Mouse (Mus musculus) embryonic facial prominence, embryonic 11.5 days (tissue): ENCODE measurements around the gene Slc4a4. TPM values are rescaled to one million over a fixed set of nuclear protein-coding genes. Genes with fewer than 3 reads are reported as not detected.

Source experiments
- ATAC-seq: fragments of 200-750 bp; cut with Nextera tagmentation; replicated peaks from 2 replicates; pipeline ENCODE4 v1.8.0; 2017; ENCODE audit warnings: low read depth; ENCODE audit not compliant: insufficient number of reproducible peaks, low FRiP score, low TSS enrichment
- DNase-seq: peaks from one replicate; pipeline ENCODE4 v3.0.0-alpha.2; 2015; ENCODE audit warnings: low spot score
- H3K27ac ChIP-seq: fragments of 300-500 bp; sonication (generic); replicated peaks from 2 replicates; pipeline ENCODE4 v1.5.1; 2014; ENCODE audit warnings: mild to moderate bottlenecking, low read depth, low read length, control low read depth
- H3K27me3 ChIP-seq: fragments of 300-500 bp; sonication (generic); 2 replicates; pipeline ENCODE4 v1.6.1; 2014; ENCODE audit warnings: mild to moderate bottlenecking, low read length, moderate library complexity, mixed read lengths; ENCODE audit not compliant: control insufficient read depth, insufficient read depth
- H3K36me3 ChIP-seq: fragments of 300-500 bp; sonication (generic); replicated peaks from 2 replicates; pipeline ENCODE4 v1.6.1; 2014; ENCODE audit warnings: low read depth, mild to moderate bottlenecking, low read length, moderate library complexity, mixed read lengths; ENCODE audit not compliant: control insufficient read depth, insufficient read depth
- H3K4me1 ChIP-seq: fragments of 300-500 bp; sonication (generic); 2 replicates; pipeline ENCODE4 v1.6.1; 2014; ENCODE audit warnings: low read length, mixed read lengths; ENCODE audit not compliant: control insufficient read depth, insufficient read depth
- H3K4me2 ChIP-seq: fragments of 300-500 bp; sonication (generic); 2 replicates; pipeline ENCODE4 v1.6.1; 2014; ENCODE audit warnings: low read depth, mild to moderate bottlenecking, control low read depth, low read length, moderate library complexity
- H3K4me3 ChIP-seq: fragments of 300-500 bp; sonication (generic); 2 replicates; pipeline ENCODE4 v1.5.1; 2014; ENCODE audit warnings: low read depth, low read length, control low read depth
- H3K9ac ChIP-seq: fragments of 300-500 bp; sonication (generic); replicated peaks from 2 replicates; pipeline ENCODE4 v1.6.1; 2014; ENCODE audit warnings: mild to moderate bottlenecking, control low read depth, low read length
- H3K9me3 ChIP-seq: fragments of 300-500 bp; sonication (generic); replicated peaks from 2 replicates; pipeline ENCODE4 v1.6.1; 2016; ENCODE audit warnings: mild to moderate bottlenecking, low read length, inconsistent platforms, mixed read lengths; ENCODE audit not compliant: control insufficient read depth
- WGBS: fragments of 180-500 bp; shearing (Covaris S2); extraction: QIAGEN DNeasy Blood & Tissue Kit; methylation state at CpG from one replicate; pipeline ENCODE4 v1.1.7; 2014; 5-methylcytosine and 5-hydroxymethylcytosine counted together
- polyA plus RNA-seq: library from polyadenylated mRNA; unstranded; fragments of >200 nt; fragmentation: Nextera tagmentation; extraction: Ambion mirVana; gene quantifications from 2 replicates; pipeline ENCODE4 v1.2.1, GENCODE M21; 2014

The Slc4a4 gene
- polyA plus RNA-seq, 1 experiment from 2014 or later: 1.6 TPM

GRCm38 (mm10) chr5:89218222-89218621, 331.6 kb downstream of the Slc4a4 start:
- Histone ChIP-seq H3K4me1 (no peaks in the 10 kb centered on the region), H3K4me2 (no peak overlapping the region), H3K9me3 (no peaks in the 10 kb centered on the region), H3K36me3 (no peaks in the 10 kb centered on the region), H3K4me3 (no peak overlapping the region), H3K9ac (no peak overlapping the region), H3K27me3 (no peaks in the 10 kb centered on the region), H3K27ac (no peak overlapping the region)
- DNase-seq (no peak), ATAC-seq (no peak)
- WGBS: 74% methylated on average over 8 of the region's 8 CpGs

GRCm38 (mm10) chr5:89218709-89219108, 332.1 kb downstream of the Slc4a4 start:
- Histone ChIP-seq H3K27ac (no peak overlapping the region), H3K9ac (no peak overlapping the region), H3K27me3 (no peaks in the 10 kb centered on the region), H3K4me1 (no peaks in the 10 kb centered on the region), H3K9me3 (no peaks in the 10 kb centered on the region), H3K4me3 (no peak overlapping the region), H3K36me3 (no peaks in the 10 kb centered on the region), H3K4me2 (no peak overlapping the region)
- ATAC-seq: no peak
- 65% methylated on average over 6 of the region's 6 CpGs for WGBS
- DNase-seq: no peak

- WGBS: 52% methylated on average over 1 of the region's 1 CpGs
- DNase-seq: peak; percentile 59
- Histone ChIP-seq H3K27me3 (no peaks in the 10 kb centered on the region), H3K36me3 (no peaks in the 10 kb centered on the region), H3K9ac (no peak overlapping the region), H3K4me2 (no peak overlapping the region), H3K4me1 (no peaks in the 10 kb centered on the region), H3K4me3 (no peak overlapping the region), H3K27ac (no peak overlapping the region), H3K9me3 (no peaks in the 10 kb centered on the region)
- peak; percentile 78; the same call in 1 of the 2 replicates for ATAC-seq
Measured at GRCm38 (mm10) chr5:89221658-89222057, 335.0 kb downstream of the Slc4a4 start.

GRCm38 (mm10) chr5:89223061-89223740, 336.6 kb downstream of the Slc4a4 start:
- Histone ChIP-seq H3K9me3 (no peaks in the 10 kb centered on the region), H3K36me3 (no peaks in the 10 kb centered on the region), H3K27me3 (no peaks in the 10 kb centered on the region), H3K4me1 (no peaks in the 10 kb centered on the region), H3K4me2 (no peak overlapping the region), H3K27ac (no peak overlapping the region), H3K4me3 (no peak overlapping the region), H3K9ac (no peak overlapping the region)
- ATAC-seq (0 out of 2 replicates have a peak, but pooled peaks have one; percentile 52), DNase-seq (no peak)
- WGBS: 66% methylated on average over 10 of the region's 10 CpGs

- H3K4me2 ChIP-seq: no peak overlapping the region
- ATAC-seq (no peak), DNase-seq (no peak)
- 78% methylated on average over 9 of the region's 9 CpGs for WGBS
- H3K4me1 ChIP-seq: no peaks in the 10 kb centered on the region
- H3K27me3 ChIP-seq: no peaks in the 10 kb centered on the region
- no peaks in the 10 kb centered on the region for H3K36me3 ChIP-seq
- no peak overlapping the region for H3K27ac ChIP-seq
- no peaks in the 10 kb centered on the region for H3K9me3 ChIP-seq
- no peak overlapping the region for H3K9ac ChIP-seq
- no peak overlapping the region for H3K4me3 ChIP-seq
Measured at GRCm38 (mm10) chr5:89223744-89224368, 337.2 kb downstream of the Slc4a4 start.

GRCm38 (mm10) chr5:89227948-89228347, 341.3 kb downstream of the Slc4a4 start:
- no peak for ATAC-seq

GRCm38 (mm10) chr5:89229606-89230005, 343.0 kb downstream of the Slc4a4 start:
- Histone ChIP-seq H3K36me3 (no peaks in the 10 kb centered on the region), H3K27ac (no peak overlapping the region), H3K4me2 (no peak overlapping the region), H3K9ac (no peak overlapping the region), H3K9me3 (no peaks in the 10 kb centered on the region), H3K27me3 (no peaks in the 10 kb centered on the region), H3K4me3 (no peak overlapping the region), H3K4me1 (no peaks in the 10 kb centered on the region)
- 76% methylated on average over 5 of the region's 5 CpGs for WGBS
- DNase-seq: no peak
- no peak for ATAC-seq

More at GRCm38 (mm10) chr5:89227948-89228347, 341.3 kb downstream of the Slc4a4 start:
- Histone ChIP-seq H3K27me3 (no peaks in the 10 kb centered on the region), H3K4me3 (no peak overlapping the region), H3K36me3 (no peaks in the 10 kb centered on the region), H3K27ac (no peak overlapping the region), H3K9ac (no peak overlapping the region), H3K4me1 (no peaks in the 10 kb centered on the region), H3K9me3 (no peaks in the 10 kb centered on the region), H3K4me2 (no peak overlapping the region)
- no peak for DNase-seq
- 88% methylated on average over 2 of the region's 2 CpGs for WGBS

GRCm38 (mm10) chr5:89232313-89232712, 345.7 kb downstream of the Slc4a4 start:
- no peak overlapping the region for H3K27ac ChIP-seq
- DNase-seq: no peak
- no peak overlapping the region for H3K4me2 ChIP-seq
- WGBS: 81% methylated on average over 7 of the region's 7 CpGs
- no peak overlapping the region for H3K4me3 ChIP-seq
- no peaks in the 10 kb centered on the region for H3K36me3 ChIP-seq
- H3K4me1 ChIP-seq: no peaks in the 10 kb centered on the region
- no peak overlapping the region for H3K9ac ChIP-seq
- no peak for ATAC-seq
- H3K27me3 ChIP-seq: no peaks in the 10 kb centered on the region
- no peaks in the 10 kb centered on the region for H3K9me3 ChIP-seq
